Mouse (Mus musculus) small intestine, adult 2 months (tissue): Measurements from ENCODE around the gene Slc1a2. TPM values are rescaled to one million over a fixed set of nuclear protein-coding genes. Genes with fewer than 3 reads are reported as not detected.

Experiments
- H3K27ac ChIP-seq: fragments of 200-500 bp; 2 replicates; pipeline ENCODE4 v1.5.1; 2012; ENCODE audit warnings: low read depth, low read length, control low read depth, inconsistent platforms; ENCODE audit not compliant: insufficient read depth
- H3K27me3 ChIP-seq: fragments of 200-500 bp; 2 replicates; pipeline ENCODE4 v1.6.1; 2012; ENCODE audit warnings: mild to moderate bottlenecking, moderate library complexity, low read length, inconsistent platforms; ENCODE audit not compliant: control insufficient read depth, insufficient read depth
- H3K36me3 ChIP-seq: fragments of 200-500 bp; 2 replicates; pipeline ENCODE4 v1.6.1; 2012; ENCODE audit warnings: mild to moderate bottlenecking, low read length, control low read depth, inconsistent platforms; ENCODE audit not compliant: control insufficient read depth, insufficient read depth
- H3K4me1 ChIP-seq: fragments of 200-500 bp; 2 replicates; pipeline ENCODE4 v1.6.1; 2012; ENCODE audit warnings: low read length, inconsistent platforms, mixed read lengths; ENCODE audit not compliant: control insufficient read depth, insufficient read depth, insufficient read length
- H3K4me3 ChIP-seq: fragments of 200-500 bp; 2 replicates; pipeline ENCODE4 v1.5.1; 2012; ENCODE audit warnings: low read depth, mild to moderate bottlenecking, control low read depth, inconsistent platforms, low read length, moderate library complexity
- CTCF ChIP-seq: fragments of 200-500 bp; IDR thresholded peaks from 2 replicates; pipeline ENCODE4 v1.5.1; 2012; ENCODE audit warnings: low read depth, mild to moderate bottlenecking, control low read depth, inconsistent platforms, low read length, moderate library complexity, mixed read lengths; ENCODE audit not compliant: insufficient replicate concordance, insufficient read length; ENCODE audit errors: extremely low read depth
- POLR2A ChIP-seq: fragments of 200-500 bp; IDR thresholded peaks from 2 replicates; pipeline ENCODE4 v1.6.1; 2012; ENCODE audit warnings: low read depth, mild to moderate bottlenecking, control low read depth, inconsistent platforms, low read length, moderate library complexity
- WGBS: fragments of 180-500 bp; shearing (Covaris S2); methylation state at CpG from one replicate; pipeline ENCODE4 v1.1.7; 2018; 5-methylcytosine and 5-hydroxymethylcytosine counted together
- polyA plus RNA-seq: library from polyadenylated mRNA; depleted of rRNA; stranded (reverse); fragments of >200 nt; gene quantifications from 2 replicates; pipeline ENCODE4 v1.2.3, GENCODE M21; 2012

Slc1a2 gene
- polyA plus RNA-seq, 1 experiment = 0.25 TPM

DNA sequence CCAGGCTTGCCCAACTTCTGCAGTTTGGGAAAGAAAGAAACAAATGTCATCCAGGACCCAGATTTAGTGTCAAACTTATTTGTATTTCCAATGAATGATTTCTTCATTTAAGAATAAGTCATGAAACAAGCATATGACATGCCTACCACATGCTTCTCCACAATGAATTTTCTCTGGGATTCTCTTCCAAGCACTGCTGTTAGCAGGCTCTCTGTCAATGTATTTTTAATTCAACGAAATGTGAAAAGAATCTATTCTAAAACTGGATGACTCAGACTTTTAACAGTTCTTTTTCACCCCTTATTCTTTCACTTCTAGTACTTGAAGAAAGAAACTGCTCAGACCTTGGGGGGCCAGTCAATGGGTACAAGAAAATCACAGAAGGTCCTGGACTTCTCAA, 24.4 kb upstream of the Slc1a2 start:
- Histone ChIP-seq H3K27me3 (no peaks in the 10 kb centered on the region), H3K27ac (no peak overlapping the region), H3K4me1 (no peaks in the 10 kb centered on the region), H3K36me3 (no peaks in the 10 kb centered on the region), H3K4me3 (no peak overlapping the region)
- WGBS = 90% methylated on average over 1 of the region's 1 CpGs
- no peak for TF ChIP-seq POLR2A
- no peak for TF ChIP-seq CTCF

DNA sequence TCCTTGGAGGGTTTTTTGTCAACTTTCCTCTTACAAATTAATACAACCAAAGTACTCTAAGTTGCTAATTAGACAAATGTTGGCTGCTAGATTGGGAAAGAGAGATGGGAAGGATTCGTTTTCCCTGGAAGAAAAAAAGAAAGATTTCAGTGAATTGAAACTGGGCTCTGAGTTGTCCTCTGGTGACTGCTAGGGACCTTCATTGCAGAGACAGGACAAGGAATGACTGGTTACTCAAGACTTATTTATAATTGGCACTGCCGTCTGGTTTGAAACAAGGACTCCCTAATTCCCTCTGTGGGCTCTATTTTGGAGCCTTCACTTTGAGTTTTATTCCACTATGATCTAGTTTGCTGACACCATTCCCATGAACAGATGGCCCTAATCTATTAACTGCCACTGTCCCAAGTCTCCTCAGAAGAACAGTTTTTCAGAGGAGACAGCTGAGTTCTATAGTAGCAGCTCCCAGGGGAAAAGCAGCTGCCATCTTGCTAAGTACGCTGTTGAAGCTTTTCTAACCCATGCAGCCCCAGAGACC, 22.9 kb upstream of the Slc1a2 start:
- Histone ChIP-seq H3K27me3 (no peaks in the 10 kb centered on the region), H3K27ac (no peak overlapping the region), H3K4me3 (no peak overlapping the region), H3K4me1 (no peaks in the 10 kb centered on the region), H3K36me3 (no peaks in the 10 kb centered on the region)
- TF ChIP-seq POLR2A = no peak
- no peak for TF ChIP-seq CTCF
- WGBS = 81% methylated on average over 3 of the region's 3 CpGs

DNA sequence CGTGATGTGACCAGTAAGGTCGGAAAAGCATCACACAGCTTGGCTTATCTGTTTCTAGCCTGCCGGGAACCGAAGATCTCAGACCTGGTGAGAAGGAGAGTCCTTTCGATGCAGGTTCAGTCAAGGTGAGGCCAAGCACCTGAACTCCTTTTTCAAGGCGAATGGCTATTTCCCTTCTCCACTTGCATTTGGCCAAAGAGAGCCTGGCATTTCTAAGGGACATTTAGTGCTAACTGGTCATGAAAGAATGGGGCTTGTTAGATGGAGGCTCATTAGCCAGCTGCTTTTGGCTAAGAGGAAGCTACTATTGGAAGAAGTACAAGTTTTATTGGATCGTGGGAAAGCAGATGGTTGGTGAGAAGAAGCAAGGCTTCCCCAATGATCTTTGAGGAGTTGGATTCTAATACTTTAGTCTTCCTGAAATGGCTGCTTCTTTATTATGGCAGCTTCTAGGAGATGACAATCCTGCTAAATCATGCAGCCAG, 22.3 kb upstream of the Slc1a2 start:
- Histone ChIP-seq H3K36me3 (no peaks in the 10 kb centered on the region), H3K27ac (no peak overlapping the region), H3K4me1 (no peaks in the 10 kb centered on the region), H3K27me3 (no peaks in the 10 kb centered on the region), H3K4me3 (no peak overlapping the region)
- WGBS = 89% methylated on average over 7 of the region's 7 CpGs
- TF ChIP-seq CTCF = no peak
- TF ChIP-seq POLR2A = no peak

DNA sequence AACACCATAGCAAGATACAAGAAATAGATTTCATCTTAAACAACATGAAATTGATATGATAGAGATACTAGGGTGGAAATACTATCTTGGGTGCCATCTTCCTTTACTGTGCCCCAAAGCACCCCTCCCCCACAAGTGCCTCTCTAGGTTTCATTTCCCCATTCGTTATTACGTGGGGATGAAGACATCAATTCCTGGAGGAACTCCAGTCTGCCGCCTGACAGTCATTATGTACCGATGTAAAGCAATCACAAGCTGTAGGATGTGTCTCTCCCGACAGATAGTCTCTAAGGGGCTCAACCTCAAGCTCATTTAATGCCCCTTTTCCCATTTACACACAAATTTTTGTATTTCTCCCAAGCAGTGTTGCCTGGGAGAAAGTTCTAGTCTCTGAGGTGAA, 20.3 kb upstream of the Slc1a2 start:
- H3K27ac ChIP-seq = no peak overlapping the region
- no peaks in the 10 kb centered on the region for H3K36me3 ChIP-seq
- WGBS = 68% methylated on average over 5 of the region's 5 CpGs
- H3K27me3 ChIP-seq = no peaks in the 10 kb centered on the region
- H3K4me3 ChIP-seq = no peak overlapping the region
- TF ChIP-seq CTCF (no peak), POLR2A (no peak)
- H3K4me1 ChIP-seq = peaks cover 6% of the 10 kb centered on the region; the same call in 1 of the 2 replicates

DNA sequence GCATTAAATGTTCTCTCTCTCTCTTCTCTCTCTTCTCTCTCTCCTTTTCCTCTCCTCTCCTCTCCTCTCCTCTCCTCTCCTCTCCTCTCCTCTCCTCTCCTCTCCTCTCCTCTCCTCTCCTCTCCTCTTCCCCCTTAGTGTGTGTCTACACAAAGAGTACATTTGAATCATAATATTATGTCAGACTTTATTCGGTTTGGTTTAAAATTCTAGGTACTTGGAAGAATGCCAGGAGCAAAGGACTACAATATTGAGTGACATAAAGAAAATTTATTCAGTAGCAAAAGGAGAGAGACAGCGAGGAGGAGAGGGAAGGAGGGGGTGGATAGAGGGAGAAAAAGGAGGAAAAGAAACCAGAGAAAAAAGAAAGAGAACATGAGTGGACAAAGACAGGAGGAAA, 19.8 kb upstream of the Slc1a2 start:
- no peak overlapping the region for H3K27ac ChIP-seq
- peaks cover 7% of the 10 kb centered on the region; the same call in 1 of the 2 replicates for H3K4me1 ChIP-seq
- H3K27me3 ChIP-seq = no peaks in the 10 kb centered on the region
- H3K4me3 ChIP-seq = no peak overlapping the region
- no peaks in the 10 kb centered on the region for H3K36me3 ChIP-seq
- 38% methylated on average over 2 of the region's 2 CpGs for WGBS
- TF ChIP-seq POLR2A (no peak), CTCF (no peak)

DNA sequence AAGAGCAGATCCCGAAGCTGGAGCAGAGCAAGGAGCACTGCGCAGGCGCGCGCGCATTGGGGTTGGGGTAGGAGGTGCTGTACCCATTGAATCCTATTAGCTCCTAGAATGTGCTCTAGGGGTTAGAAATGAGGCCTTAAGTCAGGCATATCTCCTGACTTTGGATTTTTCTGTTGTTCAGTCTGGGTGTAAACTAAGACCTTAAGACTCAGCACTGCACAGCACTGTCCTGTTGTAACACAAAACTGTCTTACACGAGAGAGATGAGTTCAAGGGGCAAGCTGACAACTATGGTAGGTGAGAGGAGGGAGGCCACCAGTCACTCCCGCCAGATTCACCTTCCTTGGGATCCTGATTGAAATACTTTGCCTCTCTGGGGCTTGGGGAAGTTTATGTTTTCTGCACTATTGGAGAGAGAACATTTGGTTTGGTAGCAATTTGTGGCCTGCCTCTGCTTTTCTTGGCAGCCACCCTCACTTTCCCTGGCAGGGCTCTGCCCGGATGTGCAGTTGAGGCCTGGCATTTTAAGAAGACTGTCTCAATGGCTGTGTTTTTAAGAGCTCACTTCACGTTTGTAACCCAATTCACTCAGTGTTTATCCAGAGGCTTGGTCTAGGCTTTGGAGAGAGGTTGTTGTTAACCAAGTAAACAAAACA, 9.5 kb upstream of the Slc1a2 start:
- no peaks in the 10 kb centered on the region for H3K4me1 ChIP-seq
- no peak overlapping the region for H3K4me3 ChIP-seq
- no peak overlapping the region for H3K27ac ChIP-seq
- H3K27me3 ChIP-seq = no peaks in the 10 kb centered on the region
- no peak for TF ChIP-seq CTCF
- no peak for TF ChIP-seq POLR2A
- 84% methylated on average over 10 of the region's 10 CpGs for WGBS
- H3K36me3 ChIP-seq = no peaks in the 10 kb centered on the region

DNA sequence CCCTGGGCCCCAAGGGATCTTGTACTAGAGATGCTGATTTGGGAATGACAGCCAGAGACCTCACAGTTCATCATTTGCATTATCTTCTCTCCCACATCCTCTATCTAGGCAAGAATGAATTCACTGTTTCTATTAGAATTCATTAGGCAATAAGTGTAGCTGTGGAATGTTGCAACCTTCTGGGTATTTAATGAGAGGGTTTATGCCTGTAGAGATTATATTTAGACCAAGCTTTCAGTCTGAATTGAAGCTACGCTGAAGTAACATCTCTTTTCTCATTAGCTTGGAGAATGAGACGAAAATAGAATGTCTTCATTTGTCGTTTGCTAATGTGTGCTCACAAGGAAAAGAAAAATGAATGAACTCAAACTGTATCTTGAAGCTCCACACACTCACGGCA, 8.1 kb upstream of the Slc1a2 start:
- Histone ChIP-seq H3K4me1 (no peaks in the 10 kb centered on the region), H3K4me3 (no peak overlapping the region), H3K36me3 (no peaks in the 10 kb centered on the region), H3K27me3 (no peaks in the 10 kb centered on the region), H3K27ac (no peak overlapping the region)
- WGBS = 86% methylated on average over 4 of the region's 4 CpGs
- TF ChIP-seq POLR2A (no peak), CTCF (no peak)
